Mouse (Mus musculus) kidney, embryonic 14.5 days (tissue): ENCODE results near the gene Mgst3. TPM values are rescaled to one million over a fixed set of nuclear protein-coding genes. Genes with fewer than 3 reads are reported as not detected.
A peak's percentile ranks its signal among the peaks of the same experiment; 100 is the strongest.

ENCODE experiments used
- ATAC-seq: fragments of 200-750 bp; cut with Nextera tagmentation; 2 replicates; pipeline ENCODE4 v1.8.0; 2017; ENCODE audit warnings: moderate number of reproducible peaks, mild to moderate bottlenecking, moderate TSS enrichment, moderate library complexity; ENCODE audit not compliant: low FRiP score, low TSS enrichment
- H3K27ac ChIP-seq: fragments of 300-500 bp; sonication (generic); 2 replicates; pipeline ENCODE4 v1.5.1; 2014; ENCODE audit warnings: low read depth, mild to moderate bottlenecking, low read length, moderate library complexity, mixed read lengths
- H3K27me3 ChIP-seq: fragments of 300-500 bp; sonication (generic); 2 replicates; pipeline ENCODE4 v1.6.1; 2014; ENCODE audit warnings: mild to moderate bottlenecking, low read length; ENCODE audit not compliant: control insufficient read depth, insufficient read depth
- H3K36me3 ChIP-seq: fragments of 300-500 bp; sonication (generic); 2 replicates; pipeline ENCODE4 v1.6.1; 2014; ENCODE audit warnings: low read length, mixed read lengths; ENCODE audit not compliant: control insufficient read depth, insufficient read depth
- H3K4me1 ChIP-seq: fragments of 300-500 bp; sonication (generic); 2 replicates; pipeline ENCODE4 v1.6.1; 2014; ENCODE audit warnings: low read length, mixed read lengths; ENCODE audit not compliant: control insufficient read depth, insufficient read depth
- H3K4me2 ChIP-seq: fragments of 300-500 bp; sonication (generic); replicated peaks from 2 replicates; pipeline ENCODE4 v1.6.1; 2014; ENCODE audit warnings: low read depth, mild to moderate bottlenecking, low read length
- H3K4me3 ChIP-seq: fragments of 300-500 bp; sonication (generic); 2 replicates; pipeline ENCODE4 v1.5.1; 2014; ENCODE audit warnings: mild to moderate bottlenecking, low read length
- H3K9ac ChIP-seq: fragments of 300-500 bp; sonication (generic); 2 replicates; pipeline ENCODE4 v1.6.1; 2014; ENCODE audit warnings: low read depth, mild to moderate bottlenecking, low read length, moderate library complexity
- H3K9me3 ChIP-seq: fragments of 300-500 bp; sonication (generic); 2 replicates; pipeline ENCODE4 v1.6.1; 2016; ENCODE audit warnings: low read length; ENCODE audit not compliant: control insufficient read depth
- WGBS: fragments of 180-500 bp; shearing (Covaris S2); extraction: QIAGEN DNeasy Blood & Tissue Kit; methylation state at CpG from one replicate; pipeline ENCODE4 v1.1.7; 2014; 5-methylcytosine and 5-hydroxymethylcytosine counted together
- polyA plus RNA-seq: library from polyadenylated mRNA; unstranded; fragments of >200 nt; fragmentation: Nextera tagmentation; extraction: Ambion mirVana; gene quantifications from 2 replicates; pipeline ENCODE4 v1.2.1, GENCODE M21; 2014

Gene Mgst3
- polyA plus RNA-seq, 1 experiment from 2014 or later, result 41.6 TPM

DNA sequence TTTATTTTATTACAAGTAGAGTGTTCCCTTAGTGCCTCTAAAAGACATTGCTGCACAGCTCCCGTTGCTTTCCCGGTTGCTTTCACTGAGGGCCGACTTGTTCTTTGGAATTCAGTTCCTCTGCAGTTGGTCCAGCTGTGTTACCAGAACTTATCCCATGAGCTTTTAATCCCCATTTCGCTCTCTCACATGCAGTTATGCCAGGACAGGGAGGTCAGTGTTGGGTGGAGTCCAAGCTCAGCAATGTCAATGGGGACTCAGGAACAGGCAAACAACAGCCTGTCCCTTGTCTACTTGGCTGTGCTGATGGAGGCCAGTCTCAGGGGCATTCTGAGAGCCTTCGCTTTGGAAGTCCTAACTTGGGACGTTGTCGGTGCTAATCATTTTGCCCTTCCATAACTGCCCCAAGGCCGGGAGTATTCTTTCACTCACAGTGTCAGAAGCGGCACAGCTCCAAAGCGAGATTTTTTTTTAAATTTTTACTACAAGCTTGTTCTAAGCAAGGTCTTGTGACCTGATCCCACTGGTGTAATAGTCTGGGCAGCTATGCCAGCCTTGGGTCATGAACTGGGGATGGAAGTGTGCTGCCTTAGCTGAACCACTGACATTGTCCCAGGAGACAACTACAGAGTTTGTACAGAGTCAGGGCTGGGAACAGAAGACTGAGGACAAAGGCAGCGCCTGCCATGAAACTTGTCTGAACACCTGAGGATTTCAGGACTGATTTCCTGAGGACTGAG lies 29.0 kb upstream of the Mgst3 start:
- Histone ChIP-seq H3K4me1 (no peaks in the 10 kb centered on the region), H3K27ac (no peak overlapping the region), H3K27me3 (no peaks in the 10 kb centered on the region), H3K4me2 (no peak overlapping the region), H3K36me3 (no peaks in the 10 kb centered on the region), H3K4me3 (no peak overlapping the region), H3K9ac (no peak overlapping the region), H3K9me3 (no peaks in the 10 kb centered on the region)
- no peak for ATAC-seq
- 82% methylated on average over 11 of the region's 11 CpGs for WGBS

DNA sequence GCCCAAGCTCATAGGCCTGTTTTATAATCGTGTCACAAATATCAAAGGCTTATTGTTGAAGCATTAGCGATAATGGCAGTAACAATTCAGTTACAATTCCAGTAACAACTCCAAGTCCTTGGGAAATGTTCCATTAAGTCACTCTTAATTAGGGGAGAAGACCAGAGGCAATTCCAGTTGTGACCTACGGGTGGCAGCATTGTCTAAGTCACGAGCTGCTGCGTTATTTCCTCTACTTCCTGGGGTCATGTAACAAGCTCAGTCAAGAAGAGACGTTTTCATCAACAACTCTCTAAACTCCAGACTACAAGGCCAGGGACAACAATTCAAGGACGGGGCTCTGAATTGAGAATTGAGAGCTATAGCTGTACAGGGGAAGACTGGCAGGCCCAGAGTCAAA lies 21.2 kb upstream of the Mgst3 start:
- Histone ChIP-seq H3K27me3 (peaks cover 3% of the 10 kb centered on the region; the same call in 1 of the 2 replicates), H3K9me3 (no peaks in the 10 kb centered on the region), H3K4me2 (no peak overlapping the region), H3K9ac (no peak overlapping the region), H3K4me1 (no peaks in the 10 kb centered on the region), H3K27ac (no peak overlapping the region), H3K4me3 (no peak overlapping the region), H3K36me3 (no peaks in the 10 kb centered on the region)
- no peak for ATAC-seq
- WGBS, result 4% methylated on average over 7 of the region's 7 CpGs

- Histone ChIP-seq H3K4me1 (no peaks in the 10 kb centered on the region), H3K36me3 (no peaks in the 10 kb centered on the region), H3K27me3 (peaks cover 6% of the 10 kb centered on the region; the same call in 1 of the 2 replicates), H3K9me3 (no peaks in the 10 kb centered on the region), H3K4me2 (no peak overlapping the region), H3K9ac (no peak overlapping the region), H3K27ac (no peak overlapping the region), H3K4me3 (no peak overlapping the region)
- ATAC-seq, result no peak
- 66% methylated on average over 12 of the region's 12 CpGs for WGBS
Observed at GRCm38 (mm10) chr1:167411991-167412715, 18.5 kb upstream of the Mgst3 start.

DNA sequence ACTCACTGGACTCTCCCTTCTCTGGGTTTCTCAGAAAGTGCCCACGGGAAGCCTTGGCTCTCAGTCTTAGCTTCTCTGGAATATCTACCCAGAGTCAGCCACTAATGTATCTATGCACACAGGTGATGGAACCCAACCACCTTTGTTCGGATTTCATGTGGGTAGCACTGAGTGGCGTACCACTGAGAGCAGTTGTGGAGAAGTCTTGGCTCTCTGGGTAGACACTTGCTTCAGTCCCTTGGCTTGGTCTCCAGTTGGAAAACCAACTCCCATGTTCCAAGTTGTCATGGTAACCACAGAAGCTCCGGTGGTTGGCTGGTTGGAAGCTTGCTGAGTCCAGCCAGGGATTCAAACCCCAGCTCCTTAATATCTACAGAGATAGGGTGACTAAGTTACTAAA lies 16.0 kb upstream of the Mgst3 start:
- no peak overlapping the region for H3K27ac ChIP-seq
- H3K9ac ChIP-seq, result no peak overlapping the region
- ATAC-seq, result no peak
- no peaks in the 10 kb centered on the region for H3K36me3 ChIP-seq
- 83% methylated on average over 4 of the region's 4 CpGs for WGBS
- H3K4me1 ChIP-seq, result no peaks in the 10 kb centered on the region
- no peak overlapping the region for H3K4me2 ChIP-seq
- no peak overlapping the region for H3K4me3 ChIP-seq
- H3K27me3 ChIP-seq, result peaks cover 6% of the 10 kb centered on the region; the same call in 1 of the 2 replicates
- no peaks in the 10 kb centered on the region for H3K9me3 ChIP-seq

DNA sequence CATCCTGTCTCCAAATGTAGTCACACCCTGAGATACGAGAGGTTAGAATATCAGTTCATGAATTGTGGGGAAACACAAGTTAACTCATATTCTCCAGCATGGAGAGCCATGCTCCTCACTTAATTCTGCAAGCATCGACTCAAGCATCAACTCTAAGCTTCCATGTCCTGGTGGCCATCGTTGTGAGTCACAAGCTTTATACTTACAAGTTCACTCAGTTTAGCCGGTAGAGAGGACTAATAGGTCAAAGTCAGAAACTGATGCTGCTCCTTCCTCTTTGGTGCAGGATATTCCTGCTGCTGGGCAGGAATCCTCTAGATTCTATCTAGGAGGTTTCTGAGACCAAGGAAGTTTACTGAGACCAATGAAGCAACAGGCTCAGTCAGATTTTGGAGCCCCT lies 11.6 kb upstream of the Mgst3 start:
- ATAC-seq, result no peak
- Histone ChIP-seq H3K4me1 (no peaks in the 10 kb centered on the region), H3K4me2 (no peak overlapping the region), H3K27me3 (0 out of 2 replicates have a peak, but pooled peaks cover 3% of the 10 kb centered on the region), H3K9ac (no peak overlapping the region), H3K4me3 (no peak overlapping the region), H3K9me3 (no peaks in the 10 kb centered on the region), H3K27ac (no peak overlapping the region), H3K36me3 (no peaks in the 10 kb centered on the region)
- WGBS, result 83% methylated on average over 4 of the region's 4 CpGs

DNA sequence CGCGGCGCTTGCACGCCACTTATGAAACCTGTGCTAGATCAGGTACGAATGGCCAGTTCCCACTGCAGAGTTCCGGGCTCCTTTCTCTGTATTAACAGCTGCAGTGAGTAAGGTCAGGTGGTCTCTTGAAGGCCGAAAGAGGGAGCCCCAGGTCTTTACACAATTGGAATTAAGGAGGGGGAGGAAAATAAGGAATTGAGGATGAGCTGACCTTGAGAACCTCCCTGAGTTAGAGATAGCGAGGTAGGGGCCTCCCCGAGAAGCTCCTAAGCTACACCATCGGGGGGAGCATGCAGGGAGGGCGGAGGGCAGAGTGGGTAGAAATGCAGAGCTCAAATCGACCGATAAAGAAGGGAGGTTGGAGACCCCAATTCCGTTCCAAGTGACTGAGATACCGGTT lies 360 bp downstream of the Mgst3 start:
- peak overlapping the region; percentile 72 for H3K9ac ChIP-seq
- peak overlapping the region; percentile 53 for H3K4me3 ChIP-seq
- no peaks in the 10 kb centered on the region for H3K9me3 ChIP-seq
- ATAC-seq, result peak; percentile 39
- H3K36me3 ChIP-seq, result no peaks in the 10 kb centered on the region
- H3K4me1 ChIP-seq, result peaks cover 6% of the 10 kb centered on the region
- under 1% methylated on average over 15 of the region's 15 CpGs for WGBS
- H3K4me2 ChIP-seq, result peak overlapping the region; percentile 83
- peaks cover 7% of the 10 kb centered on the region; the same call in 1 of the 2 replicates for H3K27me3 ChIP-seq
- no peak overlapping the region for H3K27ac ChIP-seq

DNA sequence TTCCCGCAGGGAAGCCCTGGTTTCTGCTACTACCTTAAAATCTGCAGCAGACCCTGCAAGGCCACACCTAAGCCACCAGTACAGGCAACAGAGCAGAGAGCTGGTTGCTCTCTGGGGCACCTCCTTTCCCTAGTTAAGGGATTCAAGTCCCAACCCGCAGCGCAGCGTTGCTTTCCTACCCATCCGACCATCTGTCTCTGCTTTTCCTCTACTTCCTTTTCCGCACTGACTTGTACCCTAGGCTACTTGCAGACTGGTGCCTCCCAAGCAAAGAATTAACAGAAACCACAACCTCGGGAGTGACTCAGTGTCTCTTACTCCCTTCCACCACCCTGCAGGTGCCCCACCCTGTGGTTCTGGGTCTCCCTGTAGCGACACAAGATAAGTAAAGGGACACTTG lies 954 bp downstream of the Mgst3 start:
- Histone ChIP-seq H3K36me3 (no peaks in the 10 kb centered on the region), H3K27ac (no peak overlapping the region), H3K4me2 (peak overlapping the region; percentile 83), H3K9ac (peak overlapping the region; percentile 72; the same call in 1 of the 2 replicates), H3K9me3 (no peaks in the 10 kb centered on the region), H3K27me3 (peaks cover 7% of the 10 kb centered on the region; the same call in 1 of the 2 replicates), H3K4me3 (peak overlapping the region; percentile 53), H3K4me1 (peaks cover 6% of the 10 kb centered on the region)
- ATAC-seq, result no peak
- WGBS, result 13% methylated on average over 8 of the region's 8 CpGs

- peaks cover 6% of the 10 kb centered on the region for H3K4me1 ChIP-seq
- H3K9ac ChIP-seq, result peak overlapping the region; percentile 72; the same call in 1 of the 2 replicates
- peak overlapping the region; percentile 83; the same call in 1 of the 2 replicates for H3K4me2 ChIP-seq
- H3K27ac ChIP-seq, result no peak overlapping the region
- H3K9me3 ChIP-seq, result no peaks in the 10 kb centered on the region
- H3K36me3 ChIP-seq, result no peaks in the 10 kb centered on the region
- no peak for ATAC-seq
- 58% methylated on average over 2 of the region's 2 CpGs for WGBS
- peaks cover 7% of the 10 kb centered on the region; the same call in 1 of the 2 replicates for H3K27me3 ChIP-seq
- H3K4me3 ChIP-seq, result peak overlapping the region; percentile 53; the same call in 1 of the 2 replicates
Observed at GRCm38 (mm10) chr1:167392031-167392640, 1.5 kb downstream of the Mgst3 start.
